Mouse (Mus musculus) stomach, embryonic 14.5 days (tissue): ENCODE data around the gene Mapk9. TPM values are rescaled to one million over a fixed set of nuclear protein-coding genes. Genes with fewer than 3 reads are reported as not detected.
"Not testable (repeated sequence)": the region's sequence is repeated elsewhere in the genome, so short reads cannot be mapped to it uniquely, and the experiment has no call there.

ENCODE experiments used
- ATAC-seq: fragments of 200-750 bp; cut with Nextera tagmentation; 2 replicates; pipeline ENCODE4 v1.8.0; 2017; ENCODE audit warnings: low read depth, moderate TSS enrichment; ENCODE audit not compliant: insufficient number of reproducible peaks, insufficient read depth, low FRiP score
- H3K27ac ChIP-seq: fragments of 300-500 bp; sonication (generic); 2 replicates; pipeline ENCODE4 v1.5.1; 2014; ENCODE audit warnings: mild to moderate bottlenecking, low read length, moderate library complexity, mixed read lengths
- H3K27me3 ChIP-seq: fragments of 300-500 bp; sonication (generic); 2 replicates; pipeline ENCODE4 v1.6.1; 2014; ENCODE audit warnings: low read length, control low read depth, mixed read lengths; ENCODE audit not compliant: control insufficient read depth, insufficient read depth
- H3K36me3 ChIP-seq: fragments of 300-500 bp; sonication (generic); 2 replicates; pipeline ENCODE4 v1.6.1; 2014; ENCODE audit warnings: mild to moderate bottlenecking, control low read depth, low read length, moderate library complexity, mixed read lengths; ENCODE audit not compliant: control insufficient read depth, insufficient read depth
- H3K4me1 ChIP-seq: fragments of 300-500 bp; sonication (generic); 2 replicates; pipeline ENCODE4 v1.6.1; 2014; ENCODE audit warnings: low read length, control low read depth, mixed read lengths; ENCODE audit not compliant: control insufficient read depth, insufficient read depth
- H3K4me2 ChIP-seq: fragments of 300-500 bp; sonication (generic); replicated peaks from 2 replicates; pipeline ENCODE4 v1.6.1; 2014; ENCODE audit warnings: low read depth, low read length, control low read depth
- H3K4me3 ChIP-seq: fragments of 300-500 bp; sonication (generic); 2 replicates; pipeline ENCODE4 v1.5.1; 2014; ENCODE audit warnings: low read depth, low read length, control low read depth
- H3K9ac ChIP-seq: fragments of 300-500 bp; sonication (generic); replicated peaks from 2 replicates; pipeline ENCODE4 v1.6.1; 2014; ENCODE audit warnings: low read depth, mild to moderate bottlenecking, control low read depth, low read length, moderate library complexity, mixed read lengths
- H3K9me3 ChIP-seq: fragments of 300-500 bp; sonication (generic); 2 replicates; pipeline ENCODE4 v1.6.1; 2016; ENCODE audit warnings: low read depth, low read length, control low read depth; ENCODE audit not compliant: control insufficient read depth
- WGBS: fragments of 180-500 bp; shearing (Covaris S2); extraction: QIAGEN DNeasy Blood & Tissue Kit; methylation state at CpG from one replicate; pipeline ENCODE4 v1.1.7; 2014; 5-methylcytosine and 5-hydroxymethylcytosine counted together
- polyA plus RNA-seq: library from polyadenylated mRNA; unstranded; fragments of >200 nt; fragmentation: Nextera tagmentation; extraction: Ambion mirVana; gene quantifications from 2 replicates; pipeline ENCODE4 v1.2.1, GENCODE M21; 2014

Mapk9 gene
- 36.5 and 37.6 TPM in 2 replicates for polyA plus RNA-seq

DNA sequence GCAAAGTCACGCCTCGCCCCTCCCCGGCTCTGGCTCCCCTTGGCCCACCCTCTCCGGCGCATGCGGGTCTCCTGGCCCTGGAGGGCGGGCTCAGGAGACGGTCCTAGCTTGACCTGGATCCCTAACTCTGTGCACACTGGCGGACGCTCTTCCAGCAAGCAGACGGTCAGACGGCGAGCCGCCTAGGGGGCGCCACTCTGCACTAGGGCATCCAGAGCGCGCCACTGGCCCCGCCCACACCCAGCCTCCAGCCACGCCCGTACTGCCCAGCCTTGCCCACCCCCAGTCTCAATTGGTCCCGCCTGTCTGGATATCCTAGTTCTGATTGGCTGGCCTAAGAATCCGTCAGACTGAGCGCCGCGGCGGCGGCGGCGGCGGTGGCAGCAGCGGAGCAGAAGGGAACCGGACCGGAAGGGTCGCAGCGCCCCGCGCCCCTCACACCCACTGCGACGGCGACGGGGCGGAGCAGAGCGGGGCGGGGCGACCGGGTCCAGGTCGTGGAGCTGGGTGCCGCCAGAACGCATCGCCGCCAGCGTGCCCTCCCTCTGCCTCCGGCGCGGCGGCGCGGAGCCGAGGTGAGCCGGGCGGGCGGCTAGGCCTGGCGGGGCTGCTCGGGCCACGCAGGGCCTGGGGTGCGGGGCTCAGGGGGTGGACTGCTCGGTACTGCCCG is at the start of gene Mapk9:
TSS of gene Mapk9 (plus strand) at position 351 of the 670 bp plus-strand sequence.
- Histone ChIP-seq H3K4me3 (peak within 1 kb of the TSS; percentile 84), H3K27me3 (no peaks in the 10 kb centered on the region), H3K27ac (peak within 1 kb of the TSS; percentile 80), H3K36me3 (no peaks in the 10 kb centered on the region), H3K4me2 (peak within 1 kb of the TSS; percentile 87), H3K9me3 (no peaks in the 10 kb centered on the region), H3K9ac (peak within 1 kb of the TSS; percentile 80), H3K4me1 (peaks cover 12% of the 10 kb centered on the region; the same call in 1 of the 2 replicates)
- ATAC-seq = peak; percentile 98
- under 1% methylated on average over 68 of the region's 68 CpGs for WGBS

GRCm38 (mm10) chr11:49798931-49799330 is 47.6 kb upstream of the Mapk9 start:
- no peak for ATAC-seq
- peaks cover 6% of the 10 kb centered on the region; the same call in 1 of the 2 replicates for H3K4me1 ChIP-seq
- no peaks in the 10 kb centered on the region for H3K9me3 ChIP-seq
- no peak overlapping the region for H3K9ac ChIP-seq
- no peak overlapping the region for H3K27ac ChIP-seq
- no peaks in the 10 kb centered on the region for H3K36me3 ChIP-seq
- 88% methylated on average over 6 of the region's 6 CpGs for WGBS
- H3K4me2 ChIP-seq = no peak overlapping the region
- no peaks in the 10 kb centered on the region for H3K27me3 ChIP-seq
- H3K4me3 ChIP-seq = no peak overlapping the region

DNA sequence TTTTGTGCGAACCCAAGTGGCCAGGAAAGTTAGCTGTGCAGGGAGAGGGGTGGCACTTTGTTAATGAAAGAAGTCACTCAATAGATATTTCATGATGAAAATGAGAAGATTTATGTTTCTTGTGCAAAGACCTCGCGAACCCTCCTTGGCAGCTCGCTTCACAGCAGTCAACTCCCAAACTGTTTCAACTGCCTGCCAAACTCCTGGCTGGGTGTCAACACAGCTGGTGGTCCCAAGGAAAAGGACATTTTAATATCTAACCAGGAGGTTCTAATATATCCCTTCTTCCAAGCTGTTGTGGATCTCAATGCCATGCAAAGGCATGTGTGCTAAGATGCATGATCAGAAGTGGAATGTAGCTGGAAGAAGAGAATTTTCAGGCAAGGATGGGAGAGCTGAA is 45.0 kb upstream of the Mapk9 start:
- no peak overlapping the region for H3K27ac ChIP-seq
- 42% methylated on average over 4 of the region's 4 CpGs for WGBS
- H3K4me3 ChIP-seq = no peak overlapping the region
- no peak overlapping the region for H3K4me2 ChIP-seq
- no peak overlapping the region for H3K9ac ChIP-seq
- H3K4me1 ChIP-seq = no peaks in the 10 kb centered on the region; the same call in 1 of the 2 replicates
- H3K27me3 ChIP-seq = no peaks in the 10 kb centered on the region
- no peak for ATAC-seq
- H3K36me3 ChIP-seq = no peaks in the 10 kb centered on the region
- no peaks in the 10 kb centered on the region for H3K9me3 ChIP-seq

- no peaks in the 10 kb centered on the region for H3K36me3 ChIP-seq
- H3K27me3 ChIP-seq = no peaks in the 10 kb centered on the region
- H3K9ac ChIP-seq = no peak overlapping the region
- H3K4me1 ChIP-seq = no peaks in the 10 kb centered on the region; the same call in 1 of the 2 replicates
- no peak for ATAC-seq
- 95% methylated on average over 4 of the region's 4 CpGs for WGBS
- no peaks in the 10 kb centered on the region for H3K9me3 ChIP-seq
- H3K4me3 ChIP-seq = no peak overlapping the region
- H3K4me2 ChIP-seq = no peak overlapping the region
- no peak overlapping the region for H3K27ac ChIP-seq
These were observed 42.8 kb upstream of the Mapk9 start for GRCm38 (mm10) chr11:49803801-49804200.

- H3K4me2 ChIP-seq = no peak overlapping the region
- no peak overlapping the region for H3K4me3 ChIP-seq
- no peaks in the 10 kb centered on the region for H3K9me3 ChIP-seq
- H3K27me3 ChIP-seq = no peaks in the 10 kb centered on the region
- H3K27ac ChIP-seq = no peak overlapping the region
- WGBS = 48% methylated on average over 3 of the region's 3 CpGs
- no peaks in the 10 kb centered on the region for H3K4me1 ChIP-seq
- no peak overlapping the region for H3K9ac ChIP-seq
- no peaks in the 10 kb centered on the region for H3K36me3 ChIP-seq
- no peak for ATAC-seq
These were observed 40.3 kb upstream of the Mapk9 start for GRCm38 (mm10) chr11:49806218-49806617.

- H3K9me3 ChIP-seq = no peaks in the 10 kb centered on the region
- H3K9ac ChIP-seq = no peak overlapping the region
- H3K27ac ChIP-seq = no peak overlapping the region
- no peaks in the 10 kb centered on the region for H3K4me1 ChIP-seq
- WGBS = 93% methylated on average over 9 of the region's 9 CpGs
- H3K36me3 ChIP-seq = 0 out of 2 replicates have a peak, but pooled peaks cover 2% of the 10 kb centered on the region
- H3K4me3 ChIP-seq = no peak overlapping the region
- H3K4me2 ChIP-seq = no peak overlapping the region
- H3K27me3 ChIP-seq = no peaks in the 10 kb centered on the region
- no peak for ATAC-seq
These were observed 37.6 kb upstream of the Mapk9 start for GRCm38 (mm10) chr11:49808946-49809345.

- H3K27ac ChIP-seq, H3K4me2 ChIP-seq, H3K27me3 ChIP-seq, H3K4me1 ChIP-seq, H3K4me3 ChIP-seq, ATAC-seq, H3K9ac ChIP-seq, H3K36me3 ChIP-seq, H3K9me3 ChIP-seq: not testable (repeated sequence)
- WGBS = 86% methylated on average over 7 of the region's 7 CpGs
These were observed 35.9 kb upstream of the Mapk9 start for GRCm38 (mm10) chr11:49810696-49811095.

DNA sequence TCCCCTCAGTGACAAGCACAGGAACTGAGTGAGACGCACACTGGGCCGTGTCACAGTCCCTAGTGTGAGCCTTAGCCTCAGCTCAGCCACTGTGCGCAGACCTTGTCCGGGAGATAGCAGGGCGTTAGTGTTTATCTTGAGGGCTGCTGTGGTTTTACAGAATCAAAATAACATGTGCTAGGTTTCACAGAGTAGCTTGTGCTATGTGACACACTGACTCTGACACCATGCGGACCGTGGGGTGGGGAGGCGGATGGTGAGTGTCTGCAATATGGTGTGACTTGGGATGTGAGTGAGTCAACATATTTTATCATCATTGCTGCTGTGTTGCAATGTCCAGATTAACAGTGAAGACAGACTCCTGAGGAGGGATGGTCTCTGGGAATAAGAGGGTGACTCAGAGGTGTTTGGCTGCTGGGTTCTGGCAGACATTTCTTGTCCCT is 35.4 kb upstream of the Mapk9 start:
- H3K27ac ChIP-seq = no peak overlapping the region

More for the DNA sequence above, 35.4 kb upstream of the Mapk9 start:
- Histone ChIP-seq H3K4me2 (no peak overlapping the region), H3K36me3 (0 out of 2 replicates have a peak, but pooled peaks cover 2% of the 10 kb centered on the region), H3K4me1 (no peaks in the 10 kb centered on the region), H3K9me3 (no peaks in the 10 kb centered on the region), H3K27me3 (no peaks in the 10 kb centered on the region), H3K9ac (no peak overlapping the region), H3K4me3 (no peak overlapping the region)
- no peak for ATAC-seq
- WGBS = 77% methylated on average over 8 of the region's 8 CpGs
